Mouse (Mus musculus) heart, adult 8-10 months (tissue): ENCODE data around the gene Fcrl5. TPM values are rescaled to one million over a fixed set of nuclear protein-coding genes. Genes with fewer than 3 reads are reported as not detected.
"Not testable (repeated sequence)": the region's sequence is repeated elsewhere in the genome, so short reads cannot be mapped to it uniquely, and the experiment has no call there.

Source experiments
- DNase-seq: peaks from one replicate; pipeline ENCODE4 v3.0.0; 2022; ENCODE audit warnings: low spot score
- total RNA-seq, 4 experiments: library from RNA; stranded (reverse); gene quantifications; 2 replicates each; pipeline ENCODE4 v1.2.4; 2022

The Fcrl5 gene
- total RNA-seq = under 1 TPM in 1 of 4 experiments, not detected in 3; 0.16 TPM

DNA sequence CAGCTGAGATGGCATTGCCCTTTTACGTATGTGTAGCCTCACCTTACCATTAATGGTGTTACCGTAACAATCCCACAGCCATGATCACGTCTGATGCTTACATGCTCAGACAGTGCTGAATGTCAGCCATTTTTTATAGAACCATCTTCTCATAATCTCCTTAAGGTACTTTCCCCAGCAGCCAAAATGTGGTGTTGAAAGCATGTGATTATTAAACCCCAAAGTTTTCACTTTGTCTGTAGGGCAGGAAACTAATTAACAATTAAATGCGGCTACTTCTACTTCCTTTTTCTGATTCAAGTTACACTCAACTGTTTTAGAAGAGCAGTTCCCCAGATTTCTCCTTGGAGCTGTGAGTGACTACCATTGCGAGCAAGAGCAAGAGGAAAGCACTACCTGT lies at the start of gene Fcrl5:
Gene Fcrl5, plus strand, starts transcription at position 295 of the 400 bp plus-strand sequence.
- no peak for DNase-seq

DNA sequence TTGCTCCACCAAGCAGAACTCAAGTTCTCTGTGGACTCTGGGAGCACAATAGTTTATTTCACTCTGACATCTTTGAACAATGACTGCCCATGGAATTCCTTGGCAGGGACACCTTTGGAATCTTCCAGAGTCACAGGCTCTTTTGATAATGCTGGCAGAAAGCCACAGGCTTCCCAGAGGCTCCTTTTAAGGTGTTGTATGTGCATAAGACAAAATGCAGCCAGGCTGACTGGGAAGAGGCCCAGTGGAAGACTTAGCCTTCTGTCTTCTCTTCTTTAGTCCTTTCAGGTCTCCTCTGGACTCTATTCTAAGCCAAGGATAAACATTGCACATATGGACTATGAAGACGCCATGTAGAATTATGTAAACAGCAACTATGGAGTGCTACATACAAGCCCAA lies 44.6 kb upstream of the Fcrl5 start:
- no peak for DNase-seq

DNA sequence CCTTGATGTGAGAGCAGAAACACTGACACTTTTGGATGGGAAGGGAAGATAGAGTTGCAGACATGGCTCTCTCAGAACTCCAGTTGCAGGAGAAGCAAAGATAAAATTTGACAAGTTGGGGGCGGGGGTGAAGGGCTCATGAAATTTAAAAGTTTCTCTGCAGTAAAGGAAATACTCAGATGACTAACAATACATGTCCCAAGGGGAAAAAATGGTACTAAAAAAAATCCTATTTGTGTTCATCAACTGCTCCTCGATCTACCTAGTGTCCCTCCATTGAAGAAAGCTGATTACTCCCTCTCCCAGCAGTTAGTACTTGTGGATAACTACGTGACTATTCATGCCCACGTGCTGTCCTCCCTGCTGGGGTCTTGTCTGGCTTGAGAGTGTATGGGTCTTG lies 36.8 kb upstream of the Fcrl5 start:
- DNase-seq = no peak

DNA sequence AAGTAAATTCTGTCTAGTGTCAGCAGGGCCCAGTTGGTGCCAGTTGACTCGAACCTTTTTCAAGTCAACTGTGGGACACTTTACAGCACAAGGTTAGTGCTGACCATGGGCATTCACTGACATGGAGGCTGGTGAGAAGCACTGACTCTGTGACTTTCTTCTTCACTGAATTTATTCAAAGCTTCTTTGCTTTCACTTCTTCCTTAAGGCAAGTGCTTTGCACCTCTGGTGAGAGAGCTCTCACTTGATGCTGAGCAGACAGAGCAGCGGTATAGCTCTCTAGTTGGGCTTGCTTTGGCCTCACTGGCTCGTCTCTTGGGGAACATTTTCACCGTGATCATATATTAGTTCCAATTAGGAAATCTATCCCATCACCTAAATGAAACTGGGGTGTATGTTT lies 35.7 kb upstream of the Fcrl5 start:
- no peak for DNase-seq

DNA sequence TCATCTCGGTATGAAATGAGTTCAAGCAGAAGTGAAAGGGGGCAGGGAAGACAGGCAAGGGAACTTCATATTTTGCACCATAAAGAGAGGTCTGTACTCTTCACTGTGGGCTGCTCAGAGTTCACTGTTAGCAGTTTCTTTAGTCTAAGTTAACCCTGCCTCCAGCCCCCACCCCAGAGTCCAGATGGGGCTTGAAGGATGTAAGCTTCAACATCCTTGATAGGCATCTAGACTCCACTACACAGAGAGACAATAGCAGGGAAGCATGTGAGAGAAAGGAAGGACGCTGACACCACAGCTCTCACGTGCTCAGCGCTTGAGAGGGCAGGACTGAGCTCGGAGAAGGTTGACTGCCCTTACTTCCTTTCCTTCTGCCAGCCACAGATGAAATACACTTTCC lies 34.3 kb upstream of the Fcrl5 start:
- DNase-seq = no peak

DNA sequence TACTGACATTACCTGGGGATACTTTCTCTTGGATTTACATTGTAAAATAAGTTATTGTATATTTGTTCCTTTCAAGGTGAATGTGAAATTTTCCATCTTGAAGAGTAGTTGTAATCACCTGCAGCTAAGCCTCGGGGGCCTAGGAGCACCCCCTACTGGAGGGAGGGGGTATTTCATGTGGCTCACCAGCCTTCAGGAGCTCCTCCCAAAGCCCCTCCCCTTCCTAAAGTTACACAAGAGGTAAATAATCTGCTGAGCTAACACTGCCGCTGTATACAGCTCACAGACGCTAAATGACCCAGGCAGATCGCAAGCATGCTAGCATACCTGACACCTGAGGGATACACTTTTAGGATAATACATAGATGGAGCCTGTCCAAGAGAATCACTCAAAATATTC lies 27.4 kb upstream of the Fcrl5 start:
- DNase-seq = no peak

DNA sequence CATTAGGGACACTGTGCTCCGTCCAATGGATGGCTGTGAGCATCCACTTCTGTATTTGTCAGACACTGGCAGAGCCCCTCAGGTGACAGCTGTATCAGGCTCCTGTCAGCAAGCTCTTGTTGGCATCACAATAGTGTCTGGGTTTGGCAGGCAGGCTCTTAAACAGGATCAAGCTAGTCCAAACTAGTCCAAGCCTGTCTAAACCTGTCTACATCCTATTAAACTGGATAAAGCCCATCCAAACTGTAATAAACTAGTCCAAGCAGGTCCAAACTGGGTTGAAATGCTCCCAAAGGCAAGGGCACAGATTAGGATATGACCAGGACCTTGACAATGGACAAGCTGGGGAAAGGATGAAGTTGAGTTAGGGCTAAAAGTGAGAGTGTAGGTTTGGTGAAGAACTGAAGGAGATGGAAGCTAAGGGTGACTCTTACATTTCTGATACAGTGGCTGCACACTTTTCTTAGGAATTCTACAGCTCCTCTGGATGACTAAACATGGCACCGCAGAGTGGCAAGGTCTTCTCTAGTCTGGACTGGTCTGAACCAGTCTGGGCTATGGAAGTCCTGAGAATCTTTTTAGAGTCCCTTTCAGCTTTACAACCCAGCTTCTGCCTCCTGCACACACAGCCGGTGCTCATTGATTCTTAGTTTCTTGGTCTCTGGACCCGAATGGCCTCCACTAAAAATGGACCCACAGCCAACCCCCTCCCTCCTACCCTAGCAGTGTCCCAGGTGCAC lies 26.2 kb upstream of the Fcrl5 start:
- DNase-seq = no peak

DNA sequence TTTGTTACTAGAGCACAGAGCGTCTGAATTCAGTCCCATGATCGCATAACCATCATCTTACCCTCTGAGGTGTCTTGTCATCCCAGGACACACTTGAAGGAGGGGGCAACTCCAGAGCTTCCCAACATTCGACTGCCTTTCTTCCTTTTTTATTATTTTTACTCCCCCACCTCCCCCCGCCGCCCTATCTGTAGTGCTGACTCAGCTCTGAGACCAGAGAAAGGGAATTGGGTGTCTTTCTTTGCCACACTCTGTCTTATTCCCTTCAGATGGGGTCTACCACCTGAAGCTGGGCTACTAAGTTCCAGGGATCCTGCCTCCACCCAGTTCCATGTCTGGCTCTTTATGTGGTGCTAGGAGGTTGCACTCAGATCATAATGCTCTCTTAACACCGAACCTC lies 25.0 kb upstream of the Fcrl5 start:
- no peak for DNase-seq

DNA sequence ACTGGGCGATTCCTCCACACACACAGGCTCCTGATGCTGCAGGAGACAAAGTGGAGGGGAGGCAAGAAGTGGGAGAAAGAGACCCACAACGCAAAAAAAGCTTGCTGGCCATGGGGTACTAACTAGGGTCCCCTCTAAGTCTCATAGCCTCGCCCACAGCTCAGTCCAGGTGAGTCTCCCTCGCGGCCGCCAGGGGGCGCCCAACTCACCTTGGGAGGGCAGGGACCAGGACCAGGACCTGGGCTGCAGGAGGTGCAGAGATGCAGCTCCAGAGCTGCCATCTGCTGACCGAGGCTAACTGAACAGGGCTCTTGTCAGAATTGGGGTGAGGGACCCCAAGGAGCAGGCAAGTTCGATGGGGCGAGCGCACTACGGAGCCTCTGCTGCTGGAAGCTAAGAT lies 24.4 kb upstream of the Fcrl5 start:
- DNase-seq = no peak

DNA sequence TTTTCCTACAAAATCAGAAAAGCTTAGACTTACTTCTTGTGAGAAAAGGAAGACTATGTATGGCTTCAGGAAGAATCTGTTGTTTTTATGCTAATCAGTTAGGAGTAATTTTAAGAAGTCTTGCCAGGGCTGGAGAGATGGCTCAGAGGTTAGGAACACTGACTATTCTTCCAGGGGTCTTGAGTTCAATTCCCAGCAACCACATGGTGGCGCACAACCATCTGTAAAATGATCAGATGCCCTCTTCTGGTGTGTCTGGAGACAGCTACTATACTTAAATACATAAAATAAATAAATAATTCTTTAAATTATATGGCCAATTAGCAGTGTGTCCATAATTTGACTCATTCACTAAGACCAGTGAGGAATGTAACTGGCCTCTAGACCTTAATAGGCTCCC lies 14.9 kb upstream of the Fcrl5 start:
- DNase-seq = no peak

DNA sequence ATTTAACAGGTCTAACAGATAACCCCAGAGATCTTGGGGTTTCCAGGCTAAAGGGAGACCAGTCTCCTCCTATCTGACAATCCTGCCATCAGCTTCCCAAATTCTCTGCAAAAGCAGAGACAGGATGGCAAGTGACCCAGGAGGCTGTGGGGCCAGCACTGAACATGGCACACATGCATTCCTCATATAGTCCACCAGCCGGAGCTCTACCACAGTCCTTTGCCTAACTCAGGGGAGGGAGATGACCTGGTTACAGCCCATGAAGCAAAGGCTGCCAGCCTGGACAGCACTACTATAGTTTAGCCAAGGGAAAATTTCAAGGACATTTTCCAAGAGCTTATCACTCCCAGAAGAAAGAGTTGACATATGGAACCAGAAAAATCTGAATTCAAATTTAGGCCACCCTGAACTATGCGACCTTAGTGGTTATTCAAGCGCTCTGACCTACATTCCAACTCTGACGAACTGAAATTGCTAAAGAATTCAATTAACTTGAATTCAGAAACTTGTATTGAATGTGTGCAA lies 13.1 kb upstream of the Fcrl5 start:
- DNase-seq = no peak

DNA sequence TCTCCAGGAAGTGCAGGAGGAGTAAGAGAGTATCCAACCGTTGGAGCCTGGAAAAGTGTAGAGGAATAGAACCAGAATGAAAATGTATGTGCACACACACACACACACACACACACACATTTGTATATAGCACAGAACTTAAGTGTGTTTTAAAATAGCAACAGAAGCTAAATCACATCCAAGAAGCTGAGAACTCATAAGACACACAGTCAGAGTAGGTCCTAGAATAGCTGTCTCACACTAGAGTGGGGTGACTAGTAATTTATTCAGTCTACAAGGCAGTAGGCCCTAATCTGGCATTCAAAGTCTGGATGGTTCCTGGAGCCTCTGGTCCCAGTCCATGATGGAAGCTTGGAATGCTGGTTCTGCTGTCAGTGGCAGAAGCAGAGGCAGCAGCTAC lies 5.0 kb downstream of the Fcrl5 start:
- DNase-seq = no peak

DNA sequence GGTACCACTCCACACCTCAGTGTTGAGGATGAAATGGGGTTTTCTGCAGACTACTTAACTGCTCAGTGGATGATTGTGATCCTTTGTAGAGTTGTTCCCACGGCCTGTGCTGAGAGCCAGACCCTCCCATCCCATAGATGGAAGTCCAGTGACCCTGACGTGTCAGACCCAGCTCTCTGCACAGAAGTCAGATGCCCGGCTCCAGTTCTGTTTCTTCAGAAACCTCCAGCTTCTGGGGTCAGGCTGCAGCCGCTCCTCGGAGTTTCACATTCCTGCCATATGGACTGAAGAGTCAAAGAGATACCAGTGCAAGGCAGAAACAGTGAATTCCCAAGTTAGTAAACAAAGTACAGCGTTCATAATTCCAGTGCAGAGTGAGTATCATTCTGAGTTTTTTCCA lies 8.4 kb downstream of the Fcrl5 start:
- no peak for DNase-seq

DNA sequence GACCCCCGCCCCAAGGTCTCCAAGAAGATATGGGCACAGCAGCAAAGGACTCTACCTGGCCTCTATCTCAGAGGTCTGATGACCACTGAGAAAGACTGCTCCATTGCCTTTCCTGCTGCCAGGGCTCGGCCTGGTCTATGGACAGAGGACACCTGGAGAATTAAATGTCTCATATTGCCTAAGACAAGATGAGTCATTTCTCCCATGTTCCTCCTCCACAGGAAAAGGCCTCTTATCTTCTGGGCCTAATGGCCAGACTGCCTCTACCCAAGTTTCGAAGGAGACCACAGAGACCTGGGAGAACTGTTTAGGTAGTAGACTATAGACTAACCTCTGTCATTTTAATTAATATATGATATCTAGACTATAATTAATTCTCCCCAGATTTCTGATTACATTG lies 29.9 kb downstream of the Fcrl5 start:
- DNase-seq = no peak

DNA sequence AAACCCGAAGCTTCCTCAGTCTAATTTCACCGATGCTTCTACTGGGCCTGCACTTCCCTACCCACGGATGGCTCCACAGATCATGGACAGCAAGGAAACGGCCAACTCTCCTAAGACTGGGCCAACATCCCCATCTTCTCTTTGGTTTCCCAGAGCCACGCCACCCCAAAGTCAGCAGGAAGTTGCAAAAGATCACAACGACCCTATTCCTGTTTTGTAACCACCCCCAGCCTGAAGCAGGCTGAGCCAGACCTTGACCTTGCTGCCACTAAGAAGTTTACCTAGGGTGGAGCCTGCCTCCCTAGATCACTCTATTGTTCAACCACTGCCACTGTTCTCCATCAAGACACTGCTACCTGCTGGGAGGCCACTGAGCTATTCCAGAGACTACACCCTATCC lies 31.4 kb downstream of the Fcrl5 start:
- DNase-seq = no peak

DNA sequence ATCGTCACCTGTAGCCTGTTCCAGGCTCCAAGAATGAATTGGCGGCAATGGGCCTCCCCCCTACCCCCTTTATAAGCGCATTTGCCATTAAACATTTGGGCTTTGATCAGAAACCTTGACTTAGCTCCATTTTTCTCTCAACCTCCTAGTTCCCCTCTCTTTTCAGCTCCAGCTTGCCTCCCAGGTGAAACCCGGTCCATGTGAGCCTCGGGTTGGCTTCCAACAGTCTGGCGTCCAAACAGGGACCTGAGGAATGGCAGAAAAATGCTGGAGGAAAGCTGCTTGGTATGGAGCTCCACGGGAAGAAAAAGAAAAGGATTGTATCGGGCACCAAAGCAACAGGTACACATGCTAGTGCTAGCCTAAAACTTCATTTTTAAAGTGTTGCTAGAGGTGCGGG lies 31.8 kb downstream of the Fcrl5 start:
- DNase-seq = no peak

DNA sequence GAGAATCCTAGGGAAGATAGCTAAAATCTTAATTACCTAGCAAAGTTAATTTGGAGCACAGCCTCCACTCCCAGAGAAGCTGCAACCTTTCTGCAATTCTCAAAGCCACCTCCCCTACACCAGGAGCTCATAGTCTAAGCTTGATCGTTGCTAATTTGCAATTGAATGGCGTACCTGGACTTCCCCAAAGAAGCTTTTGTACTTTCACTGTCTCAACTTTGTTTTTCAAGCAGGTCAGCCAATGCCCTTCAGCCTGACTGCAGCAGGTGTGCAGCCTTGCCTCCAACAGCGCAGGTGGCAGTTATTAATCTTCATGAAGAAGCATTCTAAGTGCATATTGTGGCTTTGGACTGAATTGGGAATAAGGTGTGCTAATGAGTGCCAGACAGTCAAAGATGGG lies 42.4 kb downstream of the Fcrl5 start:
- not testable (repeated sequence) for DNase-seq

DNA sequence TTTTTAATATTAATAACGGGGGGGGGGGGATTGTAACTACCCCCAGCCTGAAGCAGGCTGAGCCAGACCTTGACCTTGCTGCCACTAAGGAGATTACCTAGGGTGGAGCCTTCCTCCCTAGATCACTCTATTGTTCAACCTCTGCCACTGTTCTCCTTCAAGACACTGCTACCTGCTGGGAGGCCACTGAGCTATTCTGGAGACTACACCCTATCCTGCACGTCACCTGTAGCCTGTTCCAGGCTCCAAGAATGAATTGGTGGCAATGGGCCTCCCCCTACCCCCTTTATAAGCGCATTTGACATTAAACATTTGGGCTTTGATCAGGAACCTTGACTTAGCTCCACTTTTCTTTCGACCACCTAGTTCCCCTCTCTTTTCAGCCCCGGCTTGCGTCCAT lies 43.0 kb downstream of the Fcrl5 start:
- not testable (repeated sequence) for DNase-seq

DNA sequence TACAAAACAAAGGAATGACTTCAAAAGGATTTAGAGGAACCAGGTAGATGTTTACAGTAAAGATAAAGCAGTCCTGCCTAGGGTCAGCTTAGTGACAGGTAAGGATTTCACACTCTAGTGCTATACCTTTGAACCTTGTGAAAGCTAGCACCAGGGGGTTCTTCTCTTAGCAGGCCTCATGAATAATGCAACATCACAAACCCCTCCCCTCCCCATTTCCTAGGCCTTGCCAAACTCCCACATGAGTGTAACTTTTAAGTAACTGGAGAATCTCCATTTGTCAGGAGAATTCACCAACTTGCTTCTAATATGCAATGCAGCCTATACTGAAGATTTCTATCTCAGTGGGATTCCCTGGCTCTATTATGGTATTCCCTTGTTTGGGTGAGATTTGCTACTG lies 43.7 kb downstream of the Fcrl5 start:
- not testable (repeated sequence) for DNase-seq

DNA sequence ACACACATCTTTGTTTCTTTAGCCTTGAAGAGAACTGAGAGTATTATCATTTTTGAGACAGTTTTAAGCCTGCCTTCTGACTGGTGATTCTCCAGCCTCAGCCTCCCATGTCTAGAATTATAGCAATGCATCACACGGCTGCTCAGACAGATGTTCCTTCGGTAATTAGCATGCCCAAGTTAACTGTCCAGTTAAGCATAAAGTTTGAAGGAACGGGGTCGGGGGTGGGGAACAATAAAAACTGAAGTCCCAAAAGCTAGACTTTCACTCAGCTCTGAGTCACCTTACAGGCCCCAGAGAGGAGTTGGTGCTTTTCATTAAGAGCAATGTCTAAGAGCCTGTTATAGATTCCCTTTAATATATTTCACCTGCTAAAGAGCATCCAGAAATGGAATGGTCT lies 51.8 kb downstream of the Fcrl5 start:
- no peak for DNase-seq

DNA sequence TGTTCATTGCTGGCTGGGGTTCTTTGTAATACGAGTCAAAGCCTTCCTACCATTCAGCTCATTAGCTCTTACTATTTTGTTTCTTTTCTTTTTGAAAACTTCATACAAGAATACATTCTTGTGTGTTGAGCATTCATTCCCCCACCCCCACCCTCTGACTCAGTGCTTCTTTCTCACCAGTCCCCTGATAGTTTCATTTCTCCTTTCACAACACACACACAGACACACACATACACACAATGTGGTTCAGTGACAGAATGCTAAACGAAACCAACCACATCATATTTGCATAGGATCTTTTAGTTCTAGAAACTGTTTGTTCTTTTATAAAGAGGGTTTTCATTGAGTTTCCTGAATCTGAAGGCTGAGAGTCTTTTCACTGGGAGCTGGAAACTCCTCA lies 52.3 kb downstream of the Fcrl5 start:
- no peak for DNase-seq

DNA sequence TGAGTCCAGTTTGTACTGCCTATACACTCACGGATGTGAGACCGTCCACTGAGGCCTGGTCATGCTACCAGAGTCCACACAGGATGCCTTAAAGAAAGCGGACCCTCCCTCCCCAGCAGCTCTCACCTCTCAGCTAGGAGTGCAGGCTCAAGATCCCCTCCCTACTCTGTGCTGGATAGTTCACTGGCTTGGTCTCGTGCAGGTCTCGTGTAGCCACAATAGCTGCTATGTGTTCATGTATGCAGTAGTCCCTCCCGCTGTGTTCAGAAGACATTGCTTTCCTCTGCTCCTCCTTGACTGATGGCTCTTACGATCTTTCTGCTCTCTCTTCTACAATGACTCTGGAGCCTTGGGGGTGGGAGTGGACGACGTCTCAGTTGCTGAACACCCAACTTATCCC lies 62.7 kb downstream of the Fcrl5 start:
- DNase-seq = no peak

DNA sequence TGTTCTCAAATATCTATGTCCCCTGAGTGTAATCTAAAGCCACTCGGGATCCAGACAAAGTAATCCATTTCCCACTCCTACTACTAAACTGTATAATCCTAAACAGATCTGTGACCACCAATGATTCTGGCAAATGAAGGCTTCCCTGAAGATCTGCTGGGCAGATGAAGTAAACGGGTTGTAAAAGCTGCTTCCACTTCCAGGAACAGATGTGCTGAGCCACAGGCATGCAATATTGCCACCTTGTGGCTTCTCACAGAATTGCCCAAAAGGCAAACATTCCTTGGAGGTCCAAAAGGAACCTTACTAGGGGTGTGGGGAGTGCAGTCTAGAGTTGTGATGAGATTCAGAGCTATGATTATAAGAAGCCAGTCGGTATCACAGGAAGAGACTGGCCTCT lies 63.5 kb downstream of the Fcrl5 start:
- peak; percentile 65 for DNase-seq
